Mouse (Mus musculus) hindbrain, postnatal 0 days (tissue): Measurements from ENCODE around the gene Prkar1b. TPM values are rescaled to one million over a fixed set of nuclear protein-coding genes. Genes with fewer than 3 reads are reported as not detected.

ENCODE experiments used
- ATAC-seq: fragments of 200-750 bp; cut with Nextera tagmentation; 2 replicates; pipeline ENCODE4 v1.8.0; 2017; ENCODE audit warnings: mild to moderate bottlenecking, moderate TSS enrichment, moderate library complexity
- DNase-seq: peaks from one replicate; pipeline ENCODE4 v3.0.0-alpha.2; 2015; ENCODE audit warnings: low spot score
- H3K27ac ChIP-seq: fragments of 300-500 bp; sonication (generic); 2 replicates; pipeline ENCODE4 v1.5.1; 2014; ENCODE audit warnings: mild to moderate bottlenecking
- H3K27me3 ChIP-seq: fragments of 300-500 bp; sonication (generic); 2 replicates; pipeline ENCODE4 v1.6.1; 2014; ENCODE audit warnings: low read length, mixed read lengths; ENCODE audit not compliant: insufficient read depth
- H3K36me3 ChIP-seq: fragments of 300-500 bp; sonication (generic); 2 replicates; pipeline ENCODE4 v1.6.1; 2014; ENCODE audit warnings: low read length, mixed read lengths; ENCODE audit not compliant: insufficient read depth
- H3K4me1 ChIP-seq: fragments of 300-500 bp; sonication (generic); 2 replicates; pipeline ENCODE4 v1.6.1; 2014; ENCODE audit warnings: antibody characterized with exemption, low read length, mixed read lengths; ENCODE audit not compliant: insufficient read depth
- H3K4me2 ChIP-seq: fragments of 300-500 bp; sonication (generic); 2 replicates; pipeline ENCODE4 v1.6.1; 2014; ENCODE audit warnings: low read depth, mild to moderate bottlenecking, low read length, moderate library complexity, mixed read lengths
- H3K4me3 ChIP-seq: fragments of 300-500 bp; sonication (generic); 2 replicates; pipeline ENCODE4 v1.5.1; 2014; ENCODE audit warnings: low read length
- H3K9ac ChIP-seq: fragments of 300-500 bp; sonication (generic); replicated peaks from 2 replicates; pipeline ENCODE4 v1.6.1; 2014; ENCODE audit warnings: mild to moderate bottlenecking, low read length, moderate library complexity, mixed read lengths
- H3K9me3 ChIP-seq: fragments of 300-500 bp; sonication (generic); 2 replicates; pipeline ENCODE4 v1.6.1; 2016; ENCODE audit warnings: low read length, mixed read lengths
- CTCF ChIP-seq: IDR thresholded peaks from 2 replicates; pipeline ENCODE4 v1.5.1; 2016; ENCODE audit warnings: antibody characterized with exemption, control low read depth, low read depth
- WGBS: fragments of 180-500 bp; shearing (Covaris S2); extraction: QIAGEN DNeasy Blood & Tissue Kit; methylation state at CpG from one replicate; pipeline ENCODE4 v1.1.7; 2014; 5-methylcytosine and 5-hydroxymethylcytosine counted together
- polyA plus RNA-seq: library from polyadenylated mRNA; unstranded; fragments of >200 nt; fragmentation: Nextera tagmentation; extraction: Ambion mirVana; gene quantifications from 2 replicates; pipeline ENCODE4 v1.2.1, GENCODE M21; 2015
- total RNA-seq: library from RNA; depleted of rRNA; stranded (reverse); fragments of >200 nt; gene quantifications from 2 replicates; pipeline ENCODE4 v1.2.3, GENCODE M21; 2014

The Prkar1b gene
- total and polyA plus RNA-seq, 2 experiments from 2014 or later = 264 to 322 TPM

DNA sequence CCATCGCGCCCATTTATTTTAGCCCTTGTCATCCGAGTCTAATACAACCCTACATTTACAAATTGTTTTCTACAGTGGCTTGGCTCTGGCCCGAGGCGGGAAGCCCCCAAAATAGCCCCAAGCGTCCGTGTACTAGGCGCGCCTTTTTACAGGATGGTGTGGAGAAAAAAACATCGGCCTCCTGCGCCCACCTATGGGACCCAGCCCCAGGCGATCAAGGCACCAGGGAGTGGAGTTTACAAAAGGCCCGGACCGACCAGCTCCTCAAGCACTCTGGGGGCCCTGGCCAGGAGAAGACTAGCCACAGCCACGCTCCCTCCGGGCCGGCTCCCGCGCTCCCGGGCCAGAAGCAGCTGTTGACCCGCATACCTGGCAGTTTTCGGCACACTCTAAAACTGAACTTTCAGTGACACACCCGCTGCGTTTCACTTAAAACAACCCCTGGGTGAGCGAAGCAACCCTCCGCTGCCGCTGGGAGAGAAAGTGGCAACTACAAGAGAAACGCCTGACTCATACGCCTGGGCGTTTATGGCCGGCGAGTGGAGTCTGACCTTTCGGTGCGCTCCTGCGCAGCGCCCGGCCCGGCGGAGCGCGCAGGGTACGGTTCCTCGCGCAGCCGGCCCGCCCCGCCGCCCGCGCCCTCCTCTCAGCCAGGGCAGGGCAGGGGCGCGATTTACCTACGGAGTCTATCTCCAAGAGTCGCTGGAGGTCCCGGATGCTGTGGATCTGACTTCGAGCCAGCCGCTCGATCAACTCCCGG is 157.0 kb downstream of the Prkar1b start:
- no peak overlapping the region for H3K27ac ChIP-seq
- H3K9me3 ChIP-seq = no peaks in the 10 kb centered on the region
- peak overlapping the region; percentile 82 for H3K4me2 ChIP-seq
- peaks cover 4% of the 10 kb centered on the region; the same call in 1 of the 2 replicates for H3K27me3 ChIP-seq
- peak overlapping the region; percentile 79 for H3K9ac ChIP-seq
- DNase-seq = no peak
- H3K4me3 ChIP-seq = peak overlapping the region; percentile 71
- H3K4me1 ChIP-seq = peaks cover 30% of the 10 kb centered on the region
- peaks cover 4% of the 10 kb centered on the region; the same call in 1 of the 2 replicates for H3K36me3 ChIP-seq
- no peak for ATAC-seq
- 8% methylated on average over 59 of the region's 59 CpGs for WGBS
- no peak for TF ChIP-seq CTCF

DNA sequence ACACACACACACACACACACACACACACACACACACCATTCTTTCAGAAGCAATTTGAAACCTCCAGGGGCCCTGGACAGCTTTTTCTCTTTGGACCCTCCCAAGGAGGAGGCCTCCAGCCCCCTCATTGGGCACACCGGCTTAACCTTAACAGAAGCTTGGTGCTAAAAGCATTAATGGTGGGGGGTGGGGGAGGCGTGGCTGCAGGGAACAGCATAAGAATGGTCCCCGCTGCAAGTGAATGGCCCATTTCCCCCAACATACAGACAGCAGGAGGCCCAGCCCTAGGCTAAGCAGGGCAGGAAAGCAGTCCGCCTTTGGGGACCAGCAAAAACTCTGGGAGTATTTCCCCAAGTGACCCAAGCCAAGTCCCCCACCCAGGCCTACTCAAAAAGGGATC is 158.1 kb downstream of the Prkar1b start:
- Histone ChIP-seq H3K9ac (no peak overlapping the region), H3K4me3 (no peak overlapping the region), H3K27me3 (peaks cover 4% of the 10 kb centered on the region; the same call in 1 of the 2 replicates), H3K9me3 (no peaks in the 10 kb centered on the region), H3K36me3 (peaks cover 11% of the 10 kb centered on the region; the same call in 1 of the 2 replicates), H3K4me1 (peaks cover 21% of the 10 kb centered on the region), H3K27ac (no peak overlapping the region), H3K4me2 (no peak overlapping the region)
- no peak for TF ChIP-seq CTCF
- no peak for DNase-seq
- WGBS = 45% methylated on average over 4 of the region's 4 CpGs
- ATAC-seq = no peak

DNA sequence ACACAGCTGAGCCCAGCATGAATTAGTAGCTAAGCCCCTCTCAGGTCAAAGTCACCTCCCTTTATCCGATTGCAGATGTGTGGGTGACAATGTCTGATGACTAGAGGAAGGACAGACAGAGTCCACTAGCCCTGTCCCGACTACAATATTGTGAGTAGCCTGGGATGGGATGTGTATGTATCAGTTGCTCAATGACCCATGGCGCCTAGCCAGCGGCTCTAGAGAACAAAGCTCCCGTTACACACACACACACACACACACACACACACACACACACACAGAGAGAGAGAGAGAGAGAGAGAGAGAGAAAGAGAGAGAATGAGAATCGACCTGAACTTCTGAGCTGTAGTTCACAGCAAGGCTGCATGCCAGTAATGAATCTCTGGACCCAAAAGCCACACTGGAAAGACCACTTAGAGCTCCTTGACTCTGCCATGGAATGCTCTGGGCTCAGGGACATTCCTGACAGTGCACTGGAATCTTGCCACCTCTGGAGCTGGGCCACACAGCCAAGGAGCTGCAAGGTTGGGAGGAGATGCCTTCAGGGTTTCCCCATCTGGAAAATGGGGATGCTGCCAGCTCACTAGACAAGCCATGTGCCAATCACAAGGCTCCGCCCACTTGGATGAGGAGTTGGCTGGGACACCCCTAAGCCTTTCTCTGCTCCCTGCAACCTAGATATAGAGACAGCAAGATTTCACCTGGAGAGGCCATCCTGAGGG is 159.0 kb downstream of the Prkar1b start:
- Histone ChIP-seq H3K9ac (no peak overlapping the region), H3K4me3 (no peak overlapping the region), H3K27ac (no peak overlapping the region), H3K27me3 (peaks cover 4% of the 10 kb centered on the region; the same call in 1 of the 2 replicates), H3K4me2 (no peak overlapping the region), H3K9me3 (no peaks in the 10 kb centered on the region), H3K36me3 (peaks cover 15% of the 10 kb centered on the region; the same call in 1 of the 2 replicates), H3K4me1 (peaks cover 21% of the 10 kb centered on the region)
- no peak for ATAC-seq
- WGBS = 50% methylated on average over 7 of the region's 7 CpGs
- no peak for DNase-seq
- no peak for TF ChIP-seq CTCF

DNA sequence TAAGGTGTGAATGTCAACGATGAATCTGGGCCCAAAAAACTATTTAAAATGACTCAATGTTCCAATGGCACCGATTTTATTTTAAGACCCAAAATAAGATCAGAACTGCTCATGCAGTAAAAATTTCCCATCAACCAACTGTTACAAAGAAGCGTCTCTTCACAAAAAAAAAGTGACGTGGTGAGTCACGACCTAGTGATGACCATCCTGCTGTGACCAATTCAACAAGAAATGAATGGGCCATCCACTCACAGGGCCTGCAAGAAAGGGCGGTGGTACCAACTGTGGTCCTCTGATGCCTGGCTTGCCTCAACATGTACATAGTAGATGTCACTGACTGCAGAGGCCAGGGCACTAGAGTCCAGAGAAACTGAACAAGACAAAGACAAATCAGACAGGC is 160.2 kb downstream of the Prkar1b start:
- H3K9me3 ChIP-seq = no peaks in the 10 kb centered on the region
- H3K27ac ChIP-seq = no peak overlapping the region
- peaks cover 20% of the 10 kb centered on the region; the same call in 1 of the 2 replicates for H3K36me3 ChIP-seq
- H3K4me2 ChIP-seq = no peak overlapping the region
- peaks cover 21% of the 10 kb centered on the region for H3K4me1 ChIP-seq
- DNase-seq (no peak), ATAC-seq (no peak)
- peaks cover 4% of the 10 kb centered on the region; the same call in 1 of the 2 replicates for H3K27me3 ChIP-seq
- H3K9ac ChIP-seq = no peak overlapping the region
- H3K4me3 ChIP-seq = no peak overlapping the region
- WGBS = 62% methylated on average over 6 of the region's 6 CpGs
- TF ChIP-seq CTCF = no peak

DNA sequence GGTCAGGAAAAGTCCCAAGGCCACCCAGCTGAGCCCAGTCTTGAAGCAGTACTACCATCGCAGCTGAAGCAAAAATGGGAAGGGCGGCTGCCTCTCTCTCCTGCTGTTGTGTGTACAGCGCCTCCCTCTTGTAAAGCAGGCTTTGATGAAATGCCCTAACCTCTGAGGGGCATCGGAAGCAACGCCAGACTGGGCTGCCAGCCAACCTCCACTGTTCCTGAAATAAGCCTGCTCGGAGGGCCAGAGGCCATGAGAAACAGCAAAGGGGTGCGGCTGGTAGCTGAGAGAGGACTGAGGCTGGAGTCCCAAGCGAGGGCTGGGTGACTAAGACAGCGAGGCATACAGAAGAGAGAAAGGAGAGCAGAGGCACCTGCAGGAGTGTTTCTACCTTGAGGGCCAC is 161.0 kb downstream of the Prkar1b start:
- TF ChIP-seq CTCF = peak; percentile 19; the same call in 1 of the 2 replicates
- H3K36me3 ChIP-seq = peaks cover 21% of the 10 kb centered on the region; the same call in 1 of the 2 replicates
- WGBS = 23% methylated on average over 9 of the region's 9 CpGs
- H3K9ac ChIP-seq = no peak overlapping the region
- peaks cover 4% of the 10 kb centered on the region; the same call in 1 of the 2 replicates for H3K27me3 ChIP-seq
- peaks cover 21% of the 10 kb centered on the region for H3K4me1 ChIP-seq
- peak; percentile 69 for DNase-seq
- no peaks in the 10 kb centered on the region for H3K9me3 ChIP-seq
- H3K4me3 ChIP-seq = no peak overlapping the region
- no peak overlapping the region for H3K4me2 ChIP-seq
- no peak overlapping the region for H3K27ac ChIP-seq
- ATAC-seq = no peak

DNA sequence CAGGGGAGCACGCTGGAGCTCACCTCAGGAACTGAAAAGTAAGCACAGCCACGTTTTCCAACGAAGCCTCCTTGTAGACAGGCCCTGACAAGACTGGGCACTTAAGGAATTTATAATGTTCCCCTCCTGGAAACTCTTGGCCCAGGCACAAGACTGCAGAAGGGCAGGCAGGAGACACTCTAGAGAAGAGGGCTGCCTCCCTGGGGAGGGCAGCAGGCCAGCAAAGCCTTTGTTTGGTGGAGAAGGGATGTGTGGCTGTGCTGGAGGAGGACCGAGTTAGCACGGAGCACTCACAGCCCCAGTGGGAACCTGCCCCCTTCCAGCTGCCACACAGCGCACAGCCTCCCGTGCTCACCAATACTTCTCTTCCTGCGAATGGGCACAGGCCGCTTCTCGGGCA is 161.8 kb downstream of the Prkar1b start:
- Histone ChIP-seq H3K27ac (no peak overlapping the region), H3K9ac (no peak overlapping the region), H3K4me2 (no peak overlapping the region), H3K9me3 (no peaks in the 10 kb centered on the region), H3K27me3 (peaks cover 4% of the 10 kb centered on the region; the same call in 1 of the 2 replicates), H3K4me3 (no peak overlapping the region), H3K4me1 (peaks cover 14% of the 10 kb centered on the region), H3K36me3 (peaks cover 23% of the 10 kb centered on the region; the same call in 1 of the 2 replicates)
- DNase-seq = no peak
- no peak for TF ChIP-seq CTCF
- ATAC-seq = no peak
- WGBS = 51% methylated on average over 10 of the region's 10 CpGs
